Mouse (Mus musculus): ENCODE measurements around the gene Cers5. TPM values are rescaled to one million over a fixed set of nuclear protein-coding genes. Genes with fewer than 3 reads are reported as not detected.

Cers5 gene
- polyA plus RNA-seq, 1 experiment: 101 TPM

- Histone ChIP-seq H3K79me2 (ENCODE audit: control insufficient read depth, insufficient read depth) (no peaks in the 10 kb centered on the region), H3K79me3 (ENCODE audit: low read depth) (no peaks in the 10 kb centered on the region), H3K4me3 (ENCODE audit: insufficient read depth, poor library complexity, severe bottlenecking) (no peak overlapping the region), H3ac (ENCODE audit: control insufficient read depth, insufficient read length, low read depth) (no peak overlapping the region), H3K27me3 (ENCODE audit: control insufficient read depth, insufficient read depth, insufficient read length) (no peaks in the 10 kb centered on the region), H3K36me3 (ENCODE audit: control insufficient read depth, insufficient read depth) (peaks cover 19% of the 10 kb centered on the region)
- TF ChIP-seq FOSL1 (IDR thresholded peaks at IDR 0.05; ENCODE audit: insufficient read depth, low read length, poor library complexity, severe bottlenecking) (no peak), CEBPB (IDR thresholded peaks at IDR 0.05; ENCODE audit: low read depth) (no peak), MYOD1 (IDR thresholded peaks at IDR 0.05; ENCODE audit: control insufficient read depth, insufficient read length, low read depth) (no peak), MAX (IDR thresholded peaks at IDR 0.05) (no peak), USF1 (IDR thresholded peaks at IDR 0.05; ENCODE audit: low read depth) (no peak), MYOG (IDR thresholded peaks at IDR 0.05; ENCODE audit: control insufficient read depth, extremely low read depth, insufficient read length) (no peak), CTCF (IDR thresholded peaks at IDR 0.05; ENCODE audit: control insufficient read depth, insufficient read depth, insufficient read length) (no peak)
These were observed 54.1 kb downstream of the Cers5 start for GRCm38 (mm10) chr15:99718461-99719021.

- H3ac ChIP-seq (ENCODE audit: control insufficient read depth, insufficient read length, low read depth): no peak within 1 kb of the TSS
- no peaks in the 10 kb centered on the region for H3K79me2 ChIP-seq (ENCODE audit: control insufficient read depth, insufficient read depth)
- no peak for TF ChIP-seq MAX (IDR thresholded peaks at IDR 0.05)
- H3K36me3 ChIP-seq (ENCODE audit: control insufficient read depth, insufficient read depth): peaks cover 28% of the 10 kb centered on the region
- no peaks in the 10 kb centered on the region for H3K79me3 ChIP-seq (ENCODE audit: low read depth)
- no peak within 1 kb of the TSS for H3K4me3 ChIP-seq (ENCODE audit: insufficient read depth, poor library complexity, severe bottlenecking)
- no peaks in the 10 kb centered on the region for H3K27me3 ChIP-seq (ENCODE audit: control insufficient read depth, insufficient read depth, insufficient read length)
These were observed 55.0 kb downstream of the Cers5 start, which contains the start of gene Gpd1 for GRCm38 (mm10) chr15:99717386-99718334. Gpd1 (plus strand) TSS chr15:99717515.

GRCm38 (mm10) chr15:99716814-99717213 is 55.9 kb downstream of the Cers5 start:
- no peaks in the 10 kb centered on the region for H3K79me2 ChIP-seq (ENCODE audit: control insufficient read depth, insufficient read depth)
- peaks cover 36% of the 10 kb centered on the region for H3K36me3 ChIP-seq (ENCODE audit: control insufficient read depth, insufficient read depth)
- no peaks in the 10 kb centered on the region for H3K79me3 ChIP-seq (ENCODE audit: low read depth)
- H3ac ChIP-seq (ENCODE audit: control insufficient read depth, insufficient read length, low read depth): no peak overlapping the region
- no peak overlapping the region for H3K4me3 ChIP-seq (ENCODE audit: insufficient read depth, poor library complexity, severe bottlenecking)
- TF ChIP-seq MYOD1 (IDR thresholded peaks at IDR 0.05; ENCODE audit: control insufficient read depth, insufficient read length, low read depth) (no peak), FOSL1 (IDR thresholded peaks at IDR 0.05; ENCODE audit: insufficient read depth, low read length, poor library complexity, severe bottlenecking) (no peak), MAX (IDR thresholded peaks at IDR 0.05) (no peak), USF1 (IDR thresholded peaks at IDR 0.05; ENCODE audit: low read depth) (no peak)
- no peaks in the 10 kb centered on the region for H3K27me3 ChIP-seq (ENCODE audit: control insufficient read depth, insufficient read depth, insufficient read length)

- Histone ChIP-seq H3K79me3 (ENCODE audit: low read depth) (no peaks in the 10 kb centered on the region), H3K79me2 (ENCODE audit: control insufficient read depth, insufficient read depth) (no peaks in the 10 kb centered on the region), H3ac (ENCODE audit: control insufficient read depth, insufficient read length, low read depth) (no peak overlapping the region), H3K27me3 (ENCODE audit: control insufficient read depth, insufficient read depth, insufficient read length) (no peaks in the 10 kb centered on the region), H3K36me3 (ENCODE audit: control insufficient read depth, insufficient read depth) (peaks cover 42% of the 10 kb centered on the region), H3K4me3 (ENCODE audit: insufficient read depth, poor library complexity, severe bottlenecking) (no peak overlapping the region)
- TF ChIP-seq CTCF (IDR thresholded peaks at IDR 0.05; ENCODE audit: control insufficient read depth, insufficient read depth, insufficient read length): no peak
- TF ChIP-seq MYOD1 (IDR thresholded peaks at IDR 0.05; ENCODE audit: control insufficient read depth, insufficient read length, low read depth): no peak
- TF ChIP-seq MAX (IDR thresholded peaks at IDR 0.05): no peak
- no peak for TF ChIP-seq USF1 (IDR thresholded peaks at IDR 0.05; ENCODE audit: low read depth)
- no peak for TF ChIP-seq CEBPB (IDR thresholded peaks at IDR 0.05; ENCODE audit: low read depth)
- TF ChIP-seq MYOG (IDR thresholded peaks at IDR 0.05; ENCODE audit: control insufficient read depth, extremely low read depth, insufficient read length): no peak
- no peak for TF ChIP-seq FOSL1 (IDR thresholded peaks at IDR 0.05; ENCODE audit: insufficient read depth, low read length, poor library complexity, severe bottlenecking)
These were observed 56.5 kb downstream of the Cers5 start for GRCm38 (mm10) chr15:99715982-99716746.

- H3K36me3 ChIP-seq (ENCODE audit: control insufficient read depth, insufficient read depth): peaks cover 50% of the 10 kb centered on the region
- no peaks in the 10 kb centered on the region for H3K27me3 ChIP-seq (ENCODE audit: control insufficient read depth, insufficient read depth, insufficient read length)
- no peaks in the 10 kb centered on the region for H3K79me2 ChIP-seq (ENCODE audit: control insufficient read depth, insufficient read depth)
These were observed 57.3 kb downstream of the Cers5 start for GRCm38 (mm10) chr15:99715361-99715865.

More at GRCm38 (mm10) chr15:99715361-99715865, 57.3 kb downstream of the Cers5 start:
- Histone ChIP-seq H3K4me3 (ENCODE audit: insufficient read depth, poor library complexity, severe bottlenecking) (no peak overlapping the region), H3K79me3 (ENCODE audit: low read depth) (no peaks in the 10 kb centered on the region), H3ac (ENCODE audit: control insufficient read depth, insufficient read length, low read depth) (no peak overlapping the region)
- TF ChIP-seq CEBPB (IDR thresholded peaks at IDR 0.05; ENCODE audit: low read depth): no peak
- TF ChIP-seq MYOD1 (IDR thresholded peaks at IDR 0.05; ENCODE audit: control insufficient read depth, insufficient read length, low read depth): peak; percentile 23
- TF ChIP-seq MYOG (IDR thresholded peaks at IDR 0.05; ENCODE audit: control insufficient read depth, extremely low read depth, insufficient read length): no peak
- TF ChIP-seq FOSL1 (IDR thresholded peaks at IDR 0.05; ENCODE audit: insufficient read depth, low read length, poor library complexity, severe bottlenecking): no peak
